Mouse (Mus musculus): ENCODE measurements around the gene Cmtr1. TPM values are rescaled to one million over a fixed set of nuclear protein-coding genes. Genes with fewer than 3 reads are reported as not detected.

Gene Cmtr1
- polyA plus RNA-seq, 1 experiment from 2014 or later = 138 TPM

Other genes starting within 250 kb of the Cmtr1 start
- 13.4 and 15.4 TPM in 2 replicates for gene Pim1, start 169.8 kb upstream of the Cmtr1 start, polyA plus RNA-seq (2015; fragmentation: Nextera tagmentation; extraction: Ambion mirVana)
- gene Gm17657, start 111.0 kb upstream of the Cmtr1 start, polyA plus RNA-seq (2015; fragmentation: Nextera tagmentation; extraction: Ambion mirVana) = not detected in 2 replicates
- gene Tbc1d22b, start 110.8 kb upstream of the Cmtr1 start, polyA plus RNA-seq (2015; fragmentation: Nextera tagmentation; extraction: Ambion mirVana) = 22.1 and 26.1 TPM in 2 replicates
- 1.1 and 2.2 TPM in 2 replicates for gene Tmem217, start 108.2 kb upstream of the Cmtr1 start, polyA plus RNA-seq (2015; fragmentation: Nextera tagmentation; extraction: Ambion mirVana)
- gene Rnf8, start 45.8 kb upstream of the Cmtr1 start, polyA plus RNA-seq (2015; fragmentation: Nextera tagmentation; extraction: Ambion mirVana) = 87.3 and 94.9 TPM in 2 replicates
- gene Gm28043, start 45.7 kb upstream of the Cmtr1 start, polyA plus RNA-seq (2015; fragmentation: Nextera tagmentation; extraction: Ambion mirVana) = 3.0 and 3.1 TPM in 2 replicates
- gene Ccdc167, start 56.4 kb downstream of the Cmtr1 start, polyA plus RNA-seq (2015; fragmentation: Nextera tagmentation; extraction: Ambion mirVana) = 11.4 and 12.0 TPM in 2 replicates